Mouse (Mus musculus): ENCODE measurements around the gene Sdccag8. TPM values are rescaled to one million over a fixed set of nuclear protein-coding genes. Genes with fewer than 3 reads are reported as not detected.
"Not testable (repeated sequence)": the region's sequence is repeated elsewhere in the genome, so short reads cannot be mapped to it uniquely, and the experiment has no call there.

Sdccag8 gene
- total RNA-seq, 2 experiments from 2014 or later, result 10.5 to 23.4 TPM

DNA sequence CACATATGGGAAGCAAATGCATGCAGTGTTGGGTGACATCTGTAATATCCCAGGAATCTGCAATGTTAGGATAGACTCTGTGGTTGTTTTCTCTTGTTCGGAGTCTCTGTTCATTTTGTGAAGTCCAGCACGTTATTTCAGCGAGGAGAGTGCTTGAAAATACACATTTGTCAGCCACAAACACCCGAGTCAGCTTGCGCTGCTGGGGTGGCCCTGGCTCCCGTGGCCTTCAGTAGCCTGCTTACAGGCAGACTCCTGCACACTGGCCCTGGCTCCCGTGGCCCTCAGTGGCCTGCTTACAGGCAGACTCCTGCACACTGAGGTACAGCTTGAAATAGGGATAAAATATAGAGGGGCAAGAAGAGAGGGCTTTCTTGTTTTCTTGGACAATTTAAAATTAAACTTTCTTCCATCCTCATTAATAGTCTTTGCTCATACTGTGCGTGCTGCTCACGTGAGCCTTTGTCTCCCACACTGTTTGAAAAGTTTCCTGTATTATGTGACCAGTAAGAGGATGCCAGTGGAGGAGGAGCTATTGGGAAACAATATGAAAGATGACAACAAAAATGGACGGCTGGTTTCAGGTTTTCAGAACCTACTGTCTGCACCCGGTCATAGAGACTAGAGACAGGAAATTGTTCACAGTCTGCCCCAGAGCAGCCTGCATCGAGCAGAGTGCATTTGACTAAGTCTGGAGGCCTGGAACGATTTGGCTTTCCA is 119.7 kb downstream of the Sdccag8 start:
- peak; percentile 42 for ATAC-seq (replicated peaks; ENCODE audit: poor library complexity, severe bottlenecking)

DNA sequence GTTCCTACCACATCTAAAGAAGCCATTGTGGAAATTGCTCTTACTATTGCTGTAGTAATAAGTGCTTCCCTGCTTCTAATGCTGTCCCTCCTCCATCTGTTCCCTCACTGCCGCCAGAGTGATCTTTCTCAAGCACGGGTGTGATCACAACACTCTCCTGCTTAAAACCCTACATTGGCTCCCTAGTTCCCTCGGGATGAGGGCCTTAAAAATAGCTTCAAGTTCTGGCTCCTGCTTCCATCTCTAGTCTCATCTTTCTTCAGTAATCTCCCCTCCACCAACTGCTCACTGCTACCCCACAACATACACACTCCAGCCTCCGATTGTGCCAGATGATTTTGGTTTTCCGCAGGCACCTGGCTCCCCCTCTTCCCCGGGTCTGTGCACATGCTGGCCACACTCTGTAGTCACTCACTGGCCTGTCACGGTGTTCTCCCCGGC is 125.5 kb downstream of the Sdccag8 start:
- ATAC-seq (replicated peaks; ENCODE audit: poor library complexity, severe bottlenecking), result no peak

DNA sequence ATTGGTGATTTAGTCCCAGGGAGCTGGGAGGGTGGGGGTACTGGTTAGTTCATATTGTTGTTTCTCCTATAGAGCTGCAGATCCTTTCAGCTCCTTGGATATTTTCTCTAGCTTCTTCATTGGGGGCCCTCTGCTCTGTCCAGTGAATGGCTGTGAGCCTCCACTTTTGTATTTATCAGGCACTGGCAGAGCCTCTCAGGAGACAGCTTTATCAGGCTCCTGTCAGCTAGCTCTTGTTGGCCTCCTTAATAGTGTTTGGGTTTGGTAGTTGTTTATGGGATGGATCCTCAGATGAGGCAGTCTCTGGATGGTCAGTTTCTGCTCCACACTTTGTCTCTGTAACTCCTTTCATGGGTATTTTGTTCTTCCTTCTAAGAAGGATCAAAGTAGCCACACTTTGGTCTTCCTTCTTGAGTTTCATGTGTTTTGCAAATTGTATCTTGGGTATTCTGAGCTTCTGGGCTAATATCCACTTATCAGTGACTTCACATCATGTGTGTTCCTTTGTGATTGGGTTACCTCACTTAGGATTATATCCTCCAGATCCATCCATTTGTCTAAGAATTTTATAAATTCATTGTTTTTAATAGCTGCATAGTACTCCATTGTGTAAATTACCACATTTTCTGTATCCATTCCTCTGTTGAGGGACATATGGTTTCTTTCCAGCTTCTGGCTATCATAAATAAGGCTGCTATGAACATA is 127.0 kb downstream of the Sdccag8 start:
- not testable (repeated sequence) for ATAC-seq (replicated peaks; ENCODE audit: poor library complexity, severe bottlenecking)

DNA sequence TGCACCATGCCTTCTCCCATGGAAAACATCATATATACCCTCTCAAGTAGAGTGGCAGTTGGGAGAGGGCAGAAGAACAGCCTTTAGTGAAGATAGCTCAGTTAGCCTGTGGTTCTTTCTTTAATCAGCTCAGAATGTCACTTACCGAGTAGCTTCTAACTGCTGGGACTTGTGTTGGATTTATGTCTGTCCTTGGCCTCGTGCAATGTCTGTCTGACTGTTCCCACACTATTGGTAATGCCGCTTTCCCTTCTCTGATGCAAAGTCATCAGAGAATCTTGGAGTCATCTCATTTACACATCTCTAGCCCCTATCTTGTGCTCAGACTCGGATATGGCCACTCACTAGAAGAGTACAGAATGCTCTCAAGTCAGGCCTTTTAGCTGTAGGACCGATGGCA is 128.7 kb downstream of the Sdccag8 start:
- no peak for ATAC-seq (replicated peaks; ENCODE audit: poor library complexity, severe bottlenecking)

DNA sequence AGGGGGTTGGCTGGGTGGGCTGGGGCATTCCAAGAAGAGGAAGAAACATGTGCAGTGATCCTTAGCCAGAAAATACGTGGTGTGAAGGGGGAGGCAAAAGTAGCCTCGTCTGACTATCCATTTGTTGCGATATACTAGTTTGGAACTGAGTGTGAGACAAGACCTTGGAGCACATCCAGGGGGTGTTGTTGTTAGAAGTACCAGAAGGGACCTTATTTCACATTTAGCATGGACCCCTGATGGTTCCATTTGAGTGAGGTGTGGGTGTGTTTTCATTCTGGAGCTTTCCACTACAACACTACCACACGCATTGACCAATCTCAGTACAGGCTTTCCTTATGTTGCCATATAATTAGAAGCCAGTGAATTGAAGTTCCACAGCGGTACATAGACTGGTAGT is 129.5 kb downstream of the Sdccag8 start:
- 0 out of 2 replicates have a peak, but pooled peaks have one; percentile 23 for ATAC-seq (replicated peaks; ENCODE audit: poor library complexity, severe bottlenecking)

DNA sequence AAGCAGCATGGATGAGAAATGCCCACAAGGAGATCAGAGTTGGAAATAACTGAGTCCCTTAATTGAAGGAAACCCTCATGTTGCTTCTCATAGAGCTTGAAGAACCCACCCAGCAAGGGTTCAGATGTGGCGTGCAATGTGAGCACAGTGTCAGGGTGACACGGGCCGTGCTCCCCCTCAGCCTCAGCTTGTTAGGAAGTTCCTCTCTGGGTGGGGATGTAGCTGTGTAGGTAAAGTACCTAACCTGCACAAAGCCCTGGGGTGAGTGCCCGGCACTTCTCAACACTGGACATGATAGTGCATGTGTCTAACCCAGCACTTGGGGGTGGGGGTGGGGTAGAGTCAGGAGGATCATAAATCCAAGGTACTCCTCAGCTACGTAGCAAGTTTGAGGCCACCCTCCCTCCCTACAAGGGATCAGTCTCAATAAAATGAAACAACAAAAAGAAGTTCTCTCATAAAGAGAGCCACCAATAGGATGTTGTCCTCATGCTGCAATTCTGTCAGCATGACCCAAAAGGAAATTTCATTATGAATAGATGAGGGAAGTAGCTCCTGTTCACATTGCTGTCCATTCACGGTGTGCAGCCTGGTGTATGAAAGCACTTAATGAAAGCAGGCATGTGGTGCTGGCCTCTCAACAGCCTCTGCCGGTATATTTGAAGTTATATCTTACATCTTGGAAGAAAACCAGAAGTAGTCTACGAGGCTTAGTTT is 130.2 kb downstream of the Sdccag8 start:
- ATAC-seq (replicated peaks; ENCODE audit: poor library complexity, severe bottlenecking), result peak; percentile 70

DNA sequence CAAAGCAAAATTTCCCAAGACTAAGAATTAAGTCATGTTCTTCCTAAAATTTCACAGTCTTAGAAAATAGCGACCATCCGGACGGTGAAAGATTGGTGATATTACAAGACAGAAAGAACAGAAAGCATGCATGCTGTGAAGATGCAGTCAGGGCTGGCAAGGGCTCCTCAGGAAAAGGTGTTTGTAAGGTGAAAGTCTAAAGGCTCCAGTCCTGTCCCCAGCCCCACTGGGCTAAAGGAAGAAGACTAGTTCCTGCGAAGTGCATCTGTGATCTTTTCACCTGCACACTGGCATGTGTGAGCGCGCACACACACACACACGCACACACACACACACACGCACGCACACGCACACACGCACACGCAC is 130.7 kb downstream of the Sdccag8 start:
- ATAC-seq (replicated peaks; ENCODE audit: poor library complexity, severe bottlenecking), result 0 out of 2 replicates have a peak, but pooled peaks have one; percentile 10

DNA sequence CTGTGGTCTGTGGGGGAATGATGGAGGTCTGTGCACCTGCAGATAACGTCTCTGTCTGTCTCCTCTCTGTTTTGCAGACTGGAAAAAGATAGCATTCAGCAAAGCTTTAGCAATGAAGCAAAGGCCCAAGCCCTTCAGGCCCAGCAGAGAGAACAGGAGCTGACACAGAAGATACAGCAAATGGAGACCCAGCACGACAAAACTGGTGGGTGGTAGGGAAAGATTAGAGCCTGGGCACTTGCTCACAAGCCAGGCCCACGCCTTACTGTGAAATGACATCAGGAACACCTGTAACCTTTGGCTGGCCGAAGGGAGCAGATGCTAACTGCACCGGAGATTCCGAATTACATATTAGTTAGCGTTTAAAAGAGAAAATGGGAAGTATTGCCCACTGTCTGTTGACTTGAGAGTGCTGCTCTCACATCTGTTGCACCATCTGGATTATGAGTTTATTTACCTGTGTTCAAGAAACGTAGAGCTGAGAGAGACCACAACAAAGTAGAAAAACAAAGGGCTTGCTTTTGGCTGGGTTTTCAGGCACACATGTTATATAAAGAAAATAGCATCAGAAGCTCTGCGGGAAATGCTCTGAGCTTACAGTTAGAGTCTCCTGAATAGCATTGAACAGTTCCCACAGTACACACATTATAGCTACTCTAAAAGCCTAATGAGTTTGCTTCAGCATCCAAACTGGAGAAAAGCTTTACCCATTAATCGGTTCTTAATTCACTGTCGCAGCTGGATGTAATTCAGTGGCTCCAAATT is 131.8 kb downstream of the Sdccag8 start:
- no peak for ATAC-seq (replicated peaks; ENCODE audit: poor library complexity, severe bottlenecking)

DNA sequence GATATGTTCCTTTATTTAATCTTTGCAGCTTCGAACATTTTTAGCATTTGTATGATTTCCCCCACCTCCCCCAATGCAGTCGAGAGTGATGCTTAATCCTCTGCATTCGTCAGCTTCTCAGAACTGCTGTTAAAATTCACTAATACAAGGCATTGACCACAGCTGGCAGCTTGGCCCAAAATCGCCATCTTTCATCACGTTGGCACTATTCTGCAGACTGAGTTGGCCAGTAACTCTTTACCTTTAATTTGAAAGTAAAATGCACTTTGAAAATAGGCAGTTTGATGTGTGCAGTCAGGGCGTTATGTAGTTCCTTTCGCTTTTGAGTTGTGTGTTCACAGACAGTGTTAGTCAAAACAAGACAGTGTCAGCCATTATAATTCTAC is 132.3 kb downstream of the Sdccag8 start:
- no peak for ATAC-seq (replicated peaks; ENCODE audit: poor library complexity, severe bottlenecking)

DNA sequence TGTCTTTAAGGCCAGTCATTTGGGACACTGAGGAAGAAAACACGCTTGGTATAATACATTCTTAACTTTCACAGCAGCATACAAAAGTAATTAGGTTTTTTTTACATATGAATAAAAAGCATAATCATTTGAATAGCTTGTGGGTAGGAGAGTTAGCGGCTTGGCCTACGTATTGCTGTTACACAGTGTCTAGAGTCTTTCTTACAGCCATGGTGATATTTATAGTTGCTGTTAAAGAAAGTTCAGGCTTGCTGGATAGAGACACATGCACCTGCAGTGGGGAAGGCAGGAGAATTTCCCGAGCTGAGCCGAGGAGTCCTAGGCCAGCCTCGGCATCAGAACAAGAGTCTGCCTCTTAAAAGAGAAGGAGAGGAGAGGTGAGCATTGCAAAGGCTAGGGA is 134.4 kb downstream of the Sdccag8 start:
- ATAC-seq (replicated peaks; ENCODE audit: poor library complexity, severe bottlenecking), result no peak

DNA sequence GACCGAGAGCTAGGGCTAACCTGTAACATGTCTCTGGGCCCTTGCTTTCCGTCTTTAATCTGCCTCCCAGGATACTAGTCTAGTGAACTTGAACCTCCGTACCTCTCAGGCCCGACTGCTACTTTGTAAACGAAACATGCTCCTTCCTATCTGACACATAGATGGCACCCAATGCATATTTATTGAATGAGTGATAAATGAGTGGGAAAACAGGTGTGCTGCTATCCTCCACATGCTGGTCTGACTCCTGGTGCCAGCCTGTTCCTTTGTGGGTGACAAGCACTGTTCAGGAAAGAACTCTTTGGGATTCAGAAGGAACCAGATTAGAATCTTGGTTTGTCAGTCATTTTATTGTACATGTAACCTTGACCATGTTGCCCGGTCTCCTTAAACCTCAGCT is 134.9 kb downstream of the Sdccag8 start:
- ATAC-seq (replicated peaks; ENCODE audit: poor library complexity, severe bottlenecking), result no peak

DNA sequence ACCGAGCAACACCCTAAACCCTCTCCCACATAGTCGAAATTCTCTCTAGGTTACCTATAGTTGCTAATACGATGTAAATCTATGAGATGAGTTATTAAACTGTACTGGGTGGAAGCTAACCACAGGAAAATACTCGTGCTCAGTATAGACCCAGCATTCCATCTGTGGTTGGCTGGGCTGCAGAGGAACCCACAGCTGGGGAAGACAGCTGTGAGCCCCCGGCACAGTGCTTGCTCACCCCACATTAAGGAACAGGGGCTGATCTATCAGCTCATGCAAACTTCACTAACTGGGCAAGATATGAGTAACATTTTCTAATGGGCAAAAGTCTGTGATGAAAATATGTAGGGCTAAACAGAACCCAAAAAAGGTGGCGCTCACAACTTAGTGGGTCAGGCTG is 135.6 kb downstream of the Sdccag8 start:
- no peak for ATAC-seq (replicated peaks; ENCODE audit: poor library complexity, severe bottlenecking)

DNA sequence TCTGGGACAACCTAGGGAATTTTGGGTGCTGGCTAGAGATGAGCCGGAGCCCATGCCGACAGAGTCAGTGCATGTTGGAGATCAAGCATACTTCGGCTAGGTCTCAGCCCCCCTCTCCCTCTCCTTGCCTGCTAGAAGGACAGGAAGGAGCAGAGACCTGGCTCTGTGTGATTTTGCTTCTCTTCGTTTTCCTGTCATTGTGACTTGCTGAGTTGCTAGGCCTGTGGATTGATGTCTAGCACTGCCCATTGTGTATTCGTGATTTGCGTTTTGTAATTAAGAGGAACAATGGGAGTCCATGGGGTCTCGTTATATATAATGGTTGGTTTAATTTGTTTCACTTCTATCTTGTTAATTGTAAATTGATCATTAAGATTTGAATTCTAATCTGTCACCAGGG is 137.4 kb downstream of the Sdccag8 start:
- ATAC-seq (replicated peaks; ENCODE audit: poor library complexity, severe bottlenecking), result no peak

DNA sequence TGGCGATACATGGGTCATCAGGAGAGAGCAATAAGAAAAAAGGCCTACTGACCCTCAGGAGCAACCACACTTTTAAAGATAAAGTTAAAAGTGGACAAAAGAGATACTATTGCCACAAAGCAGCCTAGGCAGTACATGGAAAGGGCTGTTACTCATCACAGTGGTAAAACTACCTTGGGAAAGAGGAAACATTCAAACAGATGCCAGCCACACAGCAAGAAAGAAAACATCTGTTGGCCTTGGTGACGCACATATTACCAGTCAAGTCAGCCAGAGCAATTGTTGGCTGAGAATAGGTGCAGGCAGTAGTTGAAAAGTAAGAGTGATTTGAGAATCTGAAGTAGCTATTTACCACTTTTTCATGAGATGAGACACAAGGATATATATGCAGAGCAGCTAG is 143.9 kb downstream of the Sdccag8 start:
- no peak for ATAC-seq (replicated peaks; ENCODE audit: poor library complexity, severe bottlenecking)

DNA sequence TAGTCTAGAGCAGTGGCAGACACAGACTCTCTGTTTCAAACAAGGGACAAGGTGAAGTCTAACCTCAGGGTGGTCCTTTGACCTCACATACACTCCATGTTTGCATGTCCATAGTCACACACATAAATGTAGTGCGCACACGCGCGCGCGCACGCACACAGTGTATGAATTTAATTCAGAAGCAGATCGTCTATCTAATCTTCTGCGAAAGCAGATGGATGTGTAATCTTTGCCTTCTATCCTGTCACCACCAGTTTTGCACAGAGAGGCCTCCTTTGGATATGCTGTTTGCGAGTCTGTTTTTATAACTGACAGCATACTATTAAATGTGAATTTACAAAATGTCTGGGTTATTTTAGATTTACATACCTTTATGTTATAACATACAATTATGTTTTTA is 147.3 kb downstream of the Sdccag8 start:
- no peak for ATAC-seq (replicated peaks; ENCODE audit: poor library complexity, severe bottlenecking)

DNA sequence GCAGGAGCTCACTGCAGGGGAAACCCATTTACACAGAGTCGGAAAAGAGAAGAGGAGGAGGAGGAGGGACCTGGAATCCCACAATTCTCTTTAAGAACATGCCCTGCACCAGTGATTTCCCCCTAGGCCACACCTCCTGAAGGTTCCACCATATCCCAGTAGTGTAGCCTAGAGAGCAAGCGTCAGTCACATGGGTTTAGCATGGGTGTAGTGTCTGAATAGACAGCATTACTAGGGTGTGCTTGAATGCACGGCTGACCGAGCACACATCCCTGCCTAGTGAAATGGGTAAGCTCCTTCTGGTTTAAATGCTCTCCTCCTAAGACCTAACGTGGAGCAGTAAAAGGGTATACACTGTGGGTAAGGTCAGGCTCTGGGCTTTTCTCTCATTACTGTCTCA is 148.4 kb downstream of the Sdccag8 start:
- no peak for ATAC-seq (replicated peaks; ENCODE audit: poor library complexity, severe bottlenecking)

DNA sequence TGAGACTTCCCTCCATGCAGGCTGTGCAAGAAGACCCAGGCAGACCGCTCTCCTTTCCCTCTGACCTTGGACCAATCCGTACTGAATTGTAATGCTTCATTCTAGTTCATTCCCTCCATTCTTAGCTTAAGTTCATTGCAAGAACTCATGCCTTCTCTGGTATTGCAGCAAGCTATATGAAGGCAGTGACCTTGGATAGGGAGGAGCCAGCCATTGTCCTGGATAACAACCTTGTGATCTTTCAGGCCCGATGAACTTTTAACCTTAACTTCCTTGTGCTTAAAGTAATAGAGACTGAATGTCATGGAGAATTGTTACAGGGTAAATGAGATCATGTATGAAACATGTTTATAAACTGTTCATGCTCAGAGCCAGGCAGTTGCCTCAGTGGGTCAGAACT is 152.8 kb downstream of the Sdccag8 start:
- no peak for ATAC-seq (replicated peaks; ENCODE audit: poor library complexity, severe bottlenecking)

DNA sequence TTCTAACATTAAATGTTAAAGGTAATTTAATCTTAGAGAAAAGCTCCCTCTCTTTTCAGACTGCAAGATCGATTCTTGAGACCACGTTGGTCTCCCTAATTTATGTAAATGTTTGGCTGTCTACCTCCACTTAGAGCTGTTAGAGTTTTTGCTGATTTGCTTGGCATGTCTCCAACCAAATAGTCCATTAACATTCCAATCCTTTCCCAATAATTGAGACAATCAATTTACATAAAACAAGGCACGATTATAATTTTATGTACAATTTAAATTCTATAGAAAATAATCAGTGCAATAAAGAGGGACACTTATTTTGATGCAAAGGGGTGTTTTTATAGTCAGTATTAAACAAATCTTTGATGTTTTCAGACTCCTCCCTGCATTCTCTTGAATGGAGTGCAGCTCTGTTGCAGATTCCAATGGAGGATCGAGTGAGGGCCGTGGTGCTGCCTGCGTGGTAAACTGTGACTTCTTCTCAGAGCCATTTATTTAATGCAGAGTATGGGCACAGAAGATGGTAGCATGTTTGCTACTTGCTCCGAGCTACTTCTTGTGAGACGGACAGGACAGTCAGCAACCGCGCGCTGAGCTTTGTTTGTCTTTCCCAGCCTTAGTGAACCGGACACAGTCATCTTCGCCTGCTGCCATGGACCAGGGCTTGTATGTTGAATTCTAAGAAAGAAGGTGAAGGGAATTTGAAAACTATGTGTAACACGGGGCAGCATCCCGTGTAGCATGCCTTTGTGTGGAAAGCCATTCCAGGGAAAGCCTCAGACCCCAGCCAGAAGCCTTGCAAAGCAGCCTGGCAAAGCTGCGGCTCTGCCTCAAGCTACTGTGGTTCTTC is 156.4 kb downstream of the Sdccag8 start:
- no peak for ATAC-seq (replicated peaks; ENCODE audit: poor library complexity, severe bottlenecking)

DNA sequence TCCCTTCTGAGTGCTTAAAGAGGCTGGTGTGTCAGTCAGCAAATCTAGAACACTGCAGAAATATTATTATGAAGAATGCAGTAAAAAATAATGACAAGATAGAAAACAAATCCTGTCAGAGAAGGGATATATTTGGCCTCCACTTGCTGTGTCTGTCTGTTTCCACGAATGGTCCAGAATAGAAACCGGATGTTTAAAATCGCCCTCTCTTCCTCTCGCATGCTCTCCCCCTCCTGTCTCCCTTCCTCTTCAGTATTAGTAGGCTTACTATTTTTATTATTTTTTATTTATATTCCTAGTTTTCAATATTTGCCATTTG is 157.0 kb downstream of the Sdccag8 start:
- no peak for ATAC-seq (replicated peaks; ENCODE audit: poor library complexity, severe bottlenecking)

All from granulocyte monocyte progenitor cell, adult 5-6 weeks (primary cell).